Mouse (Mus musculus) spleen, adult 18-20 months (tissue): ENCODE measurements around the gene Rbm20.
"Not testable (repeated sequence)": the region's sequence is repeated elsewhere in the genome, so short reads cannot be mapped to it uniquely, and the experiment has no call there.

ENCODE experiments used
- DNase-seq, 2 experiments: peaks; one replicate each; pipeline ENCODE4 v3.0.0; 2022; ENCODE audit warnings: mixed read lengths in 2 of 2

Gene Rbm20

DNA sequence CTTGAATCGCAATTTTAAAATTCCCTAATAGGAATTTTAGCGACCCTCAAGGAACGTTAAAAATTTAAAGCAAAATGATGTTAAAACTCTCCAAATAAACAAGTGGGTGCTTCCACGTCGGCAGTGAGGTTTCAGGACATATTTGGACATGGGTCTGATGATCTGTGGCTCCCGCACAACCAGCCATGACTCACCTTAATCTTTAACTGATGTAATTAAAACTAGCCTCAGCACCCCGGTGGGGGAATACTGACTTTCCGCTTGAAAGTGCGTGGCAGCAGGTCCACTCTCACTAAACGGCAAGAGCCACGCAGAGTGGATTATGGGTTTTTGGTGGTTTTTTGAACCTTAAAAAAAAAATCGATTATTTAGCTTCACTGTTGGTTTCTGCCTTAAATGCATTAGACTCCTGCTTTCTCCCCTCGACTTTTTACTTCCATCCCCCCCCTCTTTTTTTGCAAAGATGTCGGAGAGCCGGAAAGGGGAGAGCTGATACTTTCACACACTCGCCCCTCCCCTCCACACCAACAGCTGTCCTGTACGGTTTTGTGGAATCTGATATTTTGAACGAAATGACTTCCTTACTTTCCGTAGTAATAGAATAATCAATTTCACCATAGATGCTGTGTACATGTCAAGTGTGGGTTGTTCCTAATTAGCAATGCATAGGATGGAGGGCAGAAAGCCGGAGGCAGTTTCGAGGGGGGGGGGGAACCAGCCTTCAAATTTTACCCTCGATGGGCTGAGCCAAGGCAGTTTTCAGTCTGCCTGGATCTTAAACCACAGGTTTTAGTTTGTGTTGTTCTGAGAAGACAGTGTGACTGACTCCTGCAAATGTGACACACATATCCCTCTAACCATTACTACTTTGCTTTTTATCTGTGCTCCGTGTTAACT lies 117.1 kb downstream of the Rbm20 start:
- no peak for DNase-seq

DNA sequence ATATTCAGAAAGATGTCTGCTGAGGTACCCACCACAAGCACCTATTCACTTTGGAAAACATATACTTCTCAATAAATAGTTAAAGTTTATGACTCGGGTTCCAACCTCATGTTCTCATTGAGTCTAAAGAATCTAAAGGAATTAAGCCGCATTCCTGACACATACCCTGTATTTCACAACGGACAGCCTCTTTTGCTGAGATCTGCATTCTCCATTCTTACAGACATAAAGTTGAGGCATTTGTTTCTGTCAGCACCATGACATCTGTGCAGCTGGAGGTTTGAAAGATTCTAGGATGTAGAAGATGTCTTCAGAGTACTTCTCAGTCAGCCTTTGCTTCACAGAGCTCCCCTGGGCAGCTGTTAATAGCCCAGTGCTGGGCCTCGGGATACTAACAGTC lies 117.9 kb downstream of the Rbm20 start:
- DNase-seq = no peak

DNA sequence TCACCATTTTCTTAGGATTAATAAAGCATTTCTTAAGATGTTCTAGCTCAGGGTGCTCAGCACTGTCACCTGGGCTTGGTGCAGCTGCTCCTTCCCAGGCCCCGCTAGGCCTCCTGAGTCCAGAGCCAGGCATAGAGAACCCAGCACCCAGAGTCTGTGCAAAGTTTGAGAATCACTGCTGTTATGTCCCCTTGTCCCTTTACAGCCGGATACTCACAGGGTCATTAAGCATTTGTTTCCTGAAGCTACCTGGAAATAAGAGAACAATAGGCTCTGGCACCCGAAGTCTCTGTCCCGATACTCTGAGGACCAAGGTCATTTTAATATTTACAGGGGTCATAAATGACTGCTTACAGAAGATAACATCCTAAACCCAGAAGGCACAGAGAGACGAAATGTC lies 118.9 kb downstream of the Rbm20 start:
- no peak for DNase-seq

DNA sequence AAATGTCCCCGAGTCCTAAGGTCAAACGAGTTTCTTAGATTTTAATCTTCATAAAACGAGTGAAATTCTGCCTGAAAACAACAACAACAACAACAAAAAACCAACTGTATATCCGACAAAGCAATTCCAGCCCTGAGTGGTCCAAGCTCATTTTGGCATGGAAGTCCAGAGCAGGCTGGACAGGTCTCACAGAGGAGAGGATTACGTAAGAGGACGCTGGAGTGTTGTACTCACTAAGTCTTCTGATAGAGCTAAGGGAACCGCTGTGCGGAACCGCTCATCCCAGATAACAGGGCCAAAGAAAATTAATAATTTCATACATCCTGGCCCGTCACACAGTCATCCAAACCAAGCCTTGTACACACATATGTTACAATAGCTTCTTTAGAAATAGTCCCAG lies 120.7 kb downstream of the Rbm20 start:
- DNase-seq = no peak

DNA sequence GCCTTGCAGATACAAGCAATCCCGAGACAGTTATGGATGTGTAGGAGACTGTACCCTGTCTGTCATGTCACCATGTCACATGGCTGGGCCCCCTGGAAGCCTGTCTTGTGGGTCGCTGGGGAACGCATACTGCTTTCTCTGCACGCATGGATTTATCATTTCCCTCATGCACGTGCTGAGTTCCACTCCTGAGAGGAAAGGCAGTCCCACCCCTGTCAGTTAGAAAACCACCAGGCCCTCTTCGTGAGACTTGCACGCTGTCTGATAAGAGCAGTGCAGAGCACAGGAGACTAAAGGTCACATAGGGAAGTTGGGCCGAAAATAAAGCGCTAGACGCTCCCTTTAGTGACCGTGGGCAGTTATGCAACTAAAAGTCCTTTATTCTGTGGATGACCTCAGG lies 122.8 kb downstream of the Rbm20 start:
- DNase-seq = no peak

DNA sequence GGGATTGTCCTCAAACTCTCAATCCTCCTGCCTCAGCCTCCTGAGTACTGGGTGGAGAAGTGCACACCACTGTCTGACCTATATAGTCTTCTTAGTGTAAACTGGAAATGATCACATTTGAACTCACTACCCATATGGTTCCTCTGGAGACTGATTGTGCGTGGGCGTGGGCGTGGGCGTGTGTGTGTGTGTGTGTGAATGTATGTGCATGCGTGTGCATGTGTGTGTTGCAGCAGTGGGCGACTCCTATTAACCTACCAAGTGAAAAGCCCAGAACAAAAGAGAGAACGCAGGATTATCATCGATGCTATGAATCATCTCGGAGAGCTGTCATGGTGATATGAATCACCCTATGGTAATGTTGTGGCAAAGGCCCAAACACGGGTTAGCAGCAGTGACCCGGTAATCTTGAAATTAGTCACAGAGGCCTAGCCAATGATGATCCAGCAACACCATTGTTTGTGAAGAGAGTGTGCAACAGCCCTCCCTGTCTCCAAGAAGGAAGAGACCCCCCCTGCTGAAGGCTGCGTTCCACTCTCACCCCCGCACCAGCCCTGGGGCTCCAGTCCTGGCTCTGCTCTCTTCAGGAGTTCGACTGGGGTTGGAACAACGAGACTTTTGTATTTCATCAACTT lies 123.4 kb downstream of the Rbm20 start:
- DNase-seq = no peak

DNA sequence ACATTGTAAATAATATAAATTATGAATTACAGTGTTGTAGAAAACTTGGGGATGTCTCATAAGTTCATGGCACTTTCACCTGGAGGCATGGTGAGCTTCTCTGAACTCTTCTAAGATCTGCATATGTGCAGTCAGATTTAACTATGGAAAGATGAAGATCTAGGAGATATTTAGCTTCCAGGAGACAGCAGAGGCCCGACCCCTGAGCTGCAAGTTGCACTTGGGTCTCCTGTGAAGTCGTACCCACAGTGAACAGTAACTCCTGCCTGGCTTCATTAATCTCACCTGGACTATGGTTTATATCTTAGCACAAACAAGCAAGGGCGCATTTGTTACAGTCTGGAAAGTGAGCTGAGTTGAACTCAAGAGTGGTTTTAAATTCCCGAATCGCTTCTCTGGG lies 124.3 kb downstream of the Rbm20 start:
- no peak for DNase-seq

DNA sequence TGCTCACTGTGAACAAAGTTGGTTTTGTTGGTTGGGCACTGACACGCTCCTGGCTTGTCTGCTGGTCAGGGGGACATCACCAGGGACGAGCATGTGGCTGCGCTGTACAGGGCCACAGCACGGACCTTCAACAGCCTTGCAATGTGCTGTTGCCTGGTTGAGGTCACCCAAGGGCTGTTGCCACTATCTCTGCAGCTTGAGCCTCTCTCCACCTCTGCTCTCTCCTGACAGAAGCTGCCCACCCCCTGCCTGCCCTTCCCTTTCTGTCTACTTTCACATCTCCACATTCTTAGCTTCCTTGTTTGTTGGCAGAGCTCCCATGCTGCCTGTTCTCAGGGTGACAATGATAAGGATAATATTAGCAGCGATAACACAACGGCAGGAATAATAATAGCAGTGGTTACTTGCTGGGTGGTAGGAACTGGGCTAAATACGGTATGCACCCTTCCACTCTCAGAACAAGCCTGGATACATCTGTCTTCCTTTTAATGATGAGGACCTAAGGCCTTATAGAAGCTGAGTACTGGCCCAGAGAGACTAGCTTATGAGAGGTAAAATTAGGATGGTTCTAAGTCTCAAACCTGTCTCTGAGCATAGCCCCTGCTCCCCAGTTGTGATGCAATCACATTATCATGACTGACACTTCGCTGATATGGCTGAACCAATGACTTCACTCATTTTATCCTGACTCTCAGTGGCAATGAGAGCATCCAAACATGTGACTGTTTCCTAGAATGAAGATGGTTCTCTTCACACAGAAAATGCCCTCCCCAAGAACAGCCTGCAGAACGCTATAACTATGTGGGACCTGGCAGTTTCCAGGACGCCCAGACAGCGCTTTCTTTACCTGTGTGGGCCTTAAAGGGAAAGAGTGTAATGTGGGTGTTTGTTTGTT lies 124.9 kb downstream of the Rbm20 start:
- no peak for DNase-seq

DNA sequence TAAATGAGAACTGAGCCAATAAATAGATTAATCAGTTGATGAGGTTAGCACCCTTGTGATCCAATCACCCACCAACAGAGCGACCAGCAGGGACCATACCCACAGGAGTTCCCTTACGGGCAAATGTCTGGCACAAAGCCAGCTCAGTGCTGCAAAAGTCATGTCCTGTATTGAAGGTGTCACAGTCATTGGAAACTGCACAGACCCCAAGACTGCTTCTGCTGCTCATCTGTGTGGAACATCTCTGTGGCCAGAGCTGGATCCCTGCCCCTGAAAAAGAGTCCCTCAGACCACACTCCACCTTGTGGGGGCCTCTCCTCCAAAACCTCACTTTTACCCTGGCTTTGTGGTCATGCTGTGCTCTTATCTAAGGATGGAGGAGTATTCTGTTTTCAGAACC lies 126.8 kb downstream of the Rbm20 start:
- no peak for DNase-seq

DNA sequence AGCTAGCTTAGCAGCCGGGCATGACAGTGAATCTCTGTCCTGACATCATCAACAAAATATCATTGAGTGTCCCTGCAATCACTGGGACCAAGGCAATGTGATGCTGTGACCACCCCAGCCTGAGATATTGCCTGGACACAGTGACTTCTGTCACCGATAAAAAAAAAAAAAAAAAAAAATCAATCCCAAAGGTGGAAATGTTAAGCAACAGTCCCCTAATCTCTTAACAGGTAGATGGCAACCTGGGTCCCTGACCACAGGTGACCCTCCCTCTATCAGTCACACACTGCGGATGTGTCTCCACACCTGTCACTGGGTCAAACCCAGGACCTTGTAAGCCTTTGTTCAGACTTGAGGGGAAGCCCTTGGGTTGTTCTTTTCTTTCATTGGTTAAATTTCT lies 128.0 kb downstream of the Rbm20 start:
- no peak for DNase-seq

DNA sequence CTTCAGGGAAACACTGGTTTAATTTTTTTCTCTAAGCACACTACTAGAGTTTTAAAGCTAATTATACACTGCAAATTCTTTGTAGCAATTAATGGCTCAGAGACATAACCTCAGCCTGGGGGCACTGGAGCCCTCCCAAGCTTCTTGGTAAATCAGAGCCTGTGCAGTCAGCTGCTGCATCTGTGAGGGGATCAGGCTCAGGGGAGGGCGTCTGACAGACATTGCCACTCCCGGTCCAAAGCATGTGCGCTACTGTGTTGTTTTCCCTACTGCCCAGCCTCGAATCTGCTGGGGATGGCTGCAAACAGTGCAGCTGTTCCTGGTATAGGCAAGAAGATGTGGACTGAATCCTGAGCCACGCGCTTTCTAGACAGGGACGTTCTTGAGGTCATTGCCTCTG lies 129.0 kb downstream of the Rbm20 start:
- no peak for DNase-seq

DNA sequence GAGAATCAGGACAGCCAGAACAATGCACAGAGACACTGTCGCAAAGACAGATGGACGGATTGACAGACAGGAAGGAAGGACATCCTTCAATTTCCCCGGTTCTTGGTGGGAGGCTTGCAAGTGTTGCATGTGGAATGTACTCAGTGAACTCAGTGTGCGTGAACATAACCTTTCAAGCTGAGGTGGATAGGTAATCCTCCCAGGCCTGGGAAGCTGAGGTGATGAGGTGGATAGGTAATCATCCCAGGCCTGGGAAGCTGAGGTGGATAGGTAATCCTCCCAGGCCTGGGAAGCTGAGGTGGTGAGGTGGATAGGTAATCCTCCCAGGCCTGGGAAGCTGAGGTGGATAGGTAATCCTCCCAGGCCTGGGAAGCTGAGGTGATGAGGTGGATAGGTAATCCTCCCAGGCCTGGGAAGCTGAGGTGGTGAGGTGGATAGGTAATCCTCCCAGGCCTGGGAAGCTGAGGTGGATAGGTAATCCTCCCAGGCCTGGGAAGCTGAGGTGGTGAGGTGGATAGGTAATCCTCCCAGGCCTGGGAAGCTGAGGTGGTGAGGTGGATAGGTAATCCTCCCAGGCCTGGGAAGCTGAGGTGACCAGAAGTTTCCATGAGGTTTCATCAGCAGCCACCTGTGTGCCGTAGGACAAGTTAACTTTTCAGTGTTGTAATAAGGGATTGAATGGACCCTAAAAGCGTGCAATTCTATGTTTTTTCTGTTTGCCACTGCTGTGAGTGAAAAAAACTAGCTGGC lies 129.6 kb downstream of the Rbm20 start:
- not testable (repeated sequence) for DNase-seq

DNA sequence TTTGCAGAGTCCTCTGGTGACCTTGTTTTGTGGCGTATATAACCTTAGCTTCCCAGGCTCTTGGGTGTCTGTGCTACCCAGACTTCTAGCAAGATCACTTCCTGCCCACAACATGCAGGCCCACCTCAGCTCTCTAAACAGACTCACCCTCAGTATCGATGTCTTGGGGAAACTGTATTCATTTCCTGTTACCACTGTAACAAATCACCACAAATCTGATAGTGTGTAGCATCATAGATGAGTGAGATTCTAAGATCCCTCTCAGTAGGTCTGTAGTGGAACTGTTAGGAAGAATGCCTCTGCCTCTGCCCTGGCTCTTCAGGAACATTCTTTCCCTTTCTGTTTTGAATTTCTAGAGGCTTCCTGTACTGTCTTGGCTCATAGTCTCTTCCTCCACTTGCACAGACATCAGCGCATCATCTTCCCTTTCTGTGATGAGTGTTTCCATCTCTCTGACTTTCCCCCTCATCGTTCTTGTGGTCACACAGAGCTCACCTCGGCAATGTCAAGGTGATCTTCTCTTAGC lies 130.2 kb downstream of the Rbm20 start:
- no peak for DNase-seq

DNA sequence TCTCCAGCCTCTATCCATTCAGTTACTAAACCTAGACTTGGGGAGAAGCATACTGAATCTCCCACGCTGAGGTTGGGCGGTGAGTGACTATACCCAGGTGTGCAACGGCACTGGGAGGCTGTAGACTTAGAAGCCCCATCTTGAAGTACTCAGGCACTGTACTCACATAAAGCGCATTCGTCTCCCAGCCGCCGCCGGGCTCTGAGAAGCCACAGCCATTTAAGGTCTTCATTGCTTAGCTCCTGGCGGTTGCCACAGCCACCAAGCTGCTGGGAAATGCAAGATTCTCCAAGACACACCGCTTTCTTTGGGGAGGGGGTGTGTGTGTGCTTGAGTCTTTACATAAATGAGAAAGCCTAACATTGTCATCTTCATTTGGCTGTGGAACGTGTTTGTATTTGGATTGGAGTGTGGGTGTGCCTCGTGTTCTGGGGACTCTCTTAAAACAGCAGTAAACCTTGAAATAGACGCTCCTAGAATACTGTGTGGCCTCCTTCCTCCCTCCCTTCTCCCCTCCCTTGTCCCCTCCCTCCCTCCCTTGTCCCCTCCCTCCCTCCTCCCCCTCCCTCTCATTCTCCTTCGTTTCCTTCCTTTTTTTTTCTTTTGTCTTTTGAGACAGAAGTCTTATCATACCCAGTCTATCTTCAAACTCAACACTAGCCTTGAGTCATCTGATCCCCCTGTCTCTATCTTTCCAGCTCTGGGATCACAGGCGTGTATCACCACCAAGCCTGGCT lies 131.1 kb downstream of the Rbm20 start:
- no peak for DNase-seq

DNA sequence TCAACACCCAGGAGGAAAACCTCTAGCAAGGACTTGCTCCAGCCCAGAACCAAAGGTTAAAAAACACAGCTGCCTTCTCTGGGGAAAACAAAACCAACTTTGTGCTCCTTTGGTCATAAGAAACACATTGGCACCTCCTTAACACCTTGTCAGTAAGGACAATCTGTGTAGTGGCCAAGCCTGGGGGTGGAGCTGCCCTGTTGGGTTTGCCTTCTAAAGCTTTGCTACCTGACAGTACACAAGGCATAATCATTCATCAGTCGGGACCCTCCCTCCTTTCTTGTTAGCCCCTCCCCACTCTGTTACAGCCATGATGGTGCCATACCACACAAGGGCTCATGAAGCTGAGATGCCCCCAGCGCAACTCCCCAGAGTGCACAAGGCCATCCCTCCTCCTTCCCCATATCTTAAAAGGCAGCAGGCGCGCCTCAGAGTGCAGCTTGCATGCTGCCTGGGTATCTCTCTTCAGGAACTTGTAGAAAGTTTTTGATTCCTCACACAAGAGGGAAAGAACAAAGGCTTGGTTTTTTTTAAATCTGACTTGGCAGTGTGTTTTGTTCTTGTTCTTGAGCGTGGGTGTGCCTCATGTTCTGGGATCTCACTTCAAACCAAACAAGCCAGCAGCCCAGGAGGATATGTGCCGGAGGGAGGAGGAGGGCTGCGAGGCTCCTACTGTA lies 132.2 kb downstream of the Rbm20 start:
- DNase-seq = no peak

DNA sequence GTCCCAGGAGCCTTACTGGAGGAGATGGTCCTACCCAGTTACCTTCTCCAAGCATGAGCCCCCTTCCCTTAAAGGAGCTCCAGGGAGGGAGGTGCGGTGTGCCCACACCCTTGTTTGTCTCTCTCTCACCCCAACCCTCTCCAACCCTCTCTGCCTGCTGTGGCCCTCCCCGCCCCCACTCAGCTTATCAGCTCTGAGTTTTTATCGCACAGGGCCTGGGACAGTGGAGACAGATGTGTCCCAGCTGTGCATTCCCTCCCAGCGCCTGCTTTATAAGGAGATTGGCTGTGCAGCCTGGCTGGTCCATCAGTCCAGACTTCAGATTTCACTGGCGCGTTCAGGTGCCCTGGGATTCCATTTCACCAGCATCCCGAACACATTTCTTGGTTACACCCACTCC lies 132.9 kb downstream of the Rbm20 start:
- no peak for DNase-seq

DNA sequence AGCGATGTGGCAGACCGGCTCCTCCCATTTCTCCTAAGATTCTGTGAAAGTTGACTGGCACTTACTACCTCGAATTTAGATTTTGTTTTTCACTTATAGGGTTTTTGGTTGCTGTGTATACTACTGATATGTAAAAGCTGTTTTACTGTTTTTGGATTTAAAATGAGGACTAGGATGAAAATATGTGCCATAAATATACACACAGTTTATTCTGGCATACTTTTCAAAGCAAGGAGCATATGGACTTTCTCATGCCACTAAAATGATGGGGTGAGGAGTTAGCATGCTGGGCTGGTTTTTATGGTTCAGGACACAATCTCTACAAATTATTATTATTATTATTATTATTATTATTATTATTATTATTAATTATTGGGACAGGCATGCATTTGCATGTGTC lies 133.5 kb downstream of the Rbm20 start:
- DNase-seq = no peak

DNA sequence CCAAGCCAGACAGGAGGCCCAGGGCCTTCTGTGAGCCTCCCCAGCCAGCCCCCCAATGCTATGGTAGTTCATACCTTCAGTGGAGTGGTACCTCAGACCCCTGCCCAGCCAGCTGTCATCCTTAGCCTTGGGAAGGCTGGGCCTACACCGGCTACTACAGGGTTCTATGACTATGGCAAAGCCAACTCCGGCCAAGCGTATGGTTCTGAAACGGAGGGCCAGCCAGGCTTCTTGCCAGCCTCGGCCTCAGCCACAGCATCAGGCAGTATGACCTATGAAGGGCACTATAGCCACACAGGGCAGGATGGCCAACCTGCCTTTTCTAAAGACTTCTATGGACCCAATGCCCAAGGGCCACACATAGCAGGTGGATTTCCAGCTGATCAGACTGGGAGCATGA lies 136.5 kb downstream of the Rbm20 start:
- DNase-seq = no peak

DNA sequence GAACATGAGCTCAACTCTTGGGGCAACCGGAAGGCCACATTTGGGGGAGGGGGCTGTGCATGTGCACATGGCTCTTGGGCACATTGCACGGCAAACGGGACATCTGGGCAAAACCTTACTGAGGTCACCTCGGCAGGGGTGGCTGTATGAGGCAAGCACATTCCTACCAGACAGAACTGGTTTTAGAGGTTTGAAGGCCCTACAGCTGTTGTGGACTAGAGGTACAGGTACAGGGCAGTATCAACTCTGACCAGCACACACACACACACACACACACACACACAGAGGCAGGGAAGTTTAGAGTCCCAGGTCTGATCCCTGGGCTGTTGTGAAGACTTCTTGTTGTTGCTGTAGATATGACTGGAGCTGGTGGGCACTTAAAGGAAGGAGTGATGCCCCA lies 138.6 kb downstream of the Rbm20 start:
- DNase-seq = no peak

DNA sequence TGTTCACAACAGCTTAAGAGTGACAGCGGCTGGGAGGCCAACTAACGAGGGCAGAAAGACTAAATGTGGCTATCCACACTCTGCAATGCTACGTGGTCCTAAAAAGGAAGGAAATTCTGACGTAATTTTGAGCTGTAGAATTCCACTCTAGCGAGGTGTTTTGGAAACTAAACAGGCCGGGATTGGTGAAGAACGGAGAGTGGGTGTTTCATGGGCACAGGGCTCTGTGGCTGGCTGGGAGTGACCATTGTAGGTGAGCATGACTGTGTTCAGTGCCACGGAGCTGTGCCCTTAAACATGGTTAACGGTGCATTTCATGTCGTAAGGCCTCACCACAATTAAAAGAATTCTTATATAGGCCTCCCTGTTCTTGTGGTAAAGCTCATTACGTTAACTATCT lies 139.1 kb downstream of the Rbm20 start:
- no peak for DNase-seq

DNA sequence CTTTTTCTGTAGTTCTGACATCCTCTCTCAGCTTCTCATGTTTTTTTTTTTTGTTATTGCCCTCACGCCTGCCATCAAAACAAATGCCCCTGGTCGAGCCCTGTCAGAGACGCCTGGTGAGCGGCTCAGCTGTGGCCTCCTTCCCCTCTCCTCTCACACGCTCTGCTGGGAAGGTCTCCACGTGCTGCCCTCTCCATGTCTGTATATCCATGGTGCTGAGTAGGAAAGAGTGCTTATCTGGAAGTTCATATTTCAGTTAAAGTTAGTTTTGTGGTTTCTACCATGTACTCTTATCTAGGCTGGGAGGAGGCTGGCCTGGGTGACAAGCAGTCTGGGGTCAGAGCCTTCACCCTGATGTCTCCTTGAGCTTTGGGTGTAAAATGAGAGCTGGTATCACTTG lies 142.2 kb downstream of the Rbm20 start:
- DNase-seq = no peak
